Mouse (Mus musculus) MEL (cell line): ENCODE results near the gene Nkg7. TPM values are rescaled to one million over a fixed set of nuclear protein-coding genes. Genes with fewer than 3 reads are reported as not detected.

Experiments
- DNase-seq: peaks from one replicate; pipeline ENCODE4 v3.0.0; 2011; ENCODE audit warnings: low read depth, low spot score
- H3K27ac ChIP-seq: 2 replicates; pipeline ENCODE4 v1.5.1; 2012; ENCODE audit warnings: low read depth, mild to moderate bottlenecking, control low read depth, low read length, moderate library complexity; ENCODE audit not compliant: control insufficient read depth
- H3K27me3 ChIP-seq, 2 experiments: fragments of 150-350 bp in 1 of 2; sonication (generic) in 1 of 2; 2 replicates each; pipeline ENCODE4 v1.6.1; 2012; ENCODE audit warnings: low read length in 2 of 2, mild to moderate bottlenecking in 2 of 2, improper control_type of control experiment in 1 of 2, moderate library complexity in 1 of 2; ENCODE audit not compliant: insufficient read depth in 2 of 2, control insufficient read depth in 1 of 2
- H3K36me3 ChIP-seq, 2 experiments: 2 replicates each; pipeline ENCODE4 v1.6.1; 2012 to 2014; ENCODE audit warnings: low read length in 2 of 2, improper control_type of control experiment in 1 of 2, inconsistent platforms in 1 of 2, mild to moderate bottlenecking in 1 of 2; ENCODE audit not compliant: insufficient read depth in 2 of 2, control insufficient read depth in 1 of 2
- H3K4me1 ChIP-seq, 2 experiments: fragments of 150-350 bp in 1 of 2; sonication (generic) in 1 of 2; 2 replicates each; pipeline ENCODE4 v1.6.1; 2012; ENCODE audit warnings: low read length in 2 of 2, improper control_type of control experiment in 1 of 2, mild to moderate bottlenecking in 1 of 2; ENCODE audit not compliant: insufficient read depth in 2 of 2, control insufficient read depth in 1 of 2
- H3K4me3 ChIP-seq, 2 experiments: fragments of 150-350 bp in 1 of 2; sonication (generic) in 1 of 2; 2 replicates each; pipeline ENCODE4 v1.5.1; 2012; ENCODE audit warnings: low read depth in 2 of 2, low read length in 2 of 2, mild to moderate bottlenecking in 2 of 2, moderate library complexity in 2 of 2, control low read depth in 1 of 2, improper control_type of control experiment in 1 of 2; ENCODE audit not compliant: control insufficient read depth in 1 of 2, insufficient read depth in 1 of 2
- H3K79me2 ChIP-seq: 2 replicates; pipeline ENCODE4 v1.6.1; 2012; ENCODE audit warnings: mild to moderate bottlenecking, low read length, moderate library complexity; ENCODE audit not compliant: control insufficient read depth, poor library complexity, insufficient read depth
- H3K9ac ChIP-seq: 2 replicates; pipeline ENCODE4 v1.6.1; 2012; ENCODE audit warnings: low read depth, mild to moderate bottlenecking, control low read depth, low read length, moderate library complexity; ENCODE audit not compliant: control insufficient read depth, poor library complexity, severe bottlenecking
- H3K9me3 ChIP-seq: fragments of 150-350 bp; sonication (generic); replicated peaks from 2 replicates; pipeline ENCODE4 v1.6.1; 2012; ENCODE audit warnings: mild to moderate bottlenecking, low read length, improper control_type of control experiment, moderate library complexity; ENCODE audit not compliant: insufficient read depth
- BHLHE40 ChIP-seq: IDR thresholded peaks from 2 replicates; pipeline ENCODE4 v1.6.1; 2012; ENCODE audit warnings: low read depth, mild to moderate bottlenecking, inconsistent platforms, low read length, improper control_type of control experiment, borderline replicate concordance
- CHD1 ChIP-seq: IDR thresholded peaks from 2 replicates; pipeline ENCODE4 v1.6.1; 2012; ENCODE audit warnings: low read depth, mild to moderate bottlenecking, inconsistent platforms, low read length, improper control_type of control experiment
- CHD2 ChIP-seq: IDR thresholded peaks from 2 replicates; pipeline ENCODE4 v1.6.1; 2011; ENCODE audit warnings: low read length, improper control_type of control experiment
- CTCF ChIP-seq, 3 experiments: IDR thresholded peaks in 2 of 3; conservative IDR thresholded peaks in 1 of 3; 2 replicates each; pipeline ENCODE4 v1.5.1; 2011 to 2012; ENCODE audit warnings: low read length in 3 of 3, low read depth in 2 of 3, mild to moderate bottlenecking in 2 of 3, improper control_type of control experiment in 1 of 3, inconsistent platforms in 1 of 3, mixed read lengths in 1 of 3, moderate library complexity in 1 of 3; ENCODE audit not compliant: control insufficient read depth in 1 of 3, insufficient read depth in 1 of 3, poor library complexity in 1 of 3, severe bottlenecking in 1 of 3
- ELF1 ChIP-seq: IDR thresholded peaks from 2 replicates; pipeline ENCODE4 v1.6.1; 2014; ENCODE audit warnings: low read depth, mild to moderate bottlenecking, inconsistent platforms, low read length, improper control_type of control experiment, moderate library complexity
- EP300 ChIP-seq, 2 experiments: IDR thresholded peaks; 2 replicates each; pipeline ENCODE4 v1.6.1; 2011; ENCODE audit warnings: improper control_type of control experiment in 2 of 2, low read length in 2 of 2, low read depth in 1 of 2, mild to moderate bottlenecking in 1 of 2
- ETS1 ChIP-seq: IDR thresholded peaks from 2 replicates; pipeline ENCODE4 v1.6.1; 2012; ENCODE audit warnings: low read depth, mild to moderate bottlenecking, inconsistent platforms, low read length, improper control_type of control experiment, moderate library complexity
- GABPA ChIP-seq: IDR thresholded peaks from 2 replicates; pipeline ENCODE4 v1.6.1; 2012; ENCODE audit warnings: low read depth, mild to moderate bottlenecking, inconsistent platforms, low read length, improper control_type of control experiment, moderate library complexity
- HCFC1 ChIP-seq: IDR thresholded peaks from 2 replicates; pipeline ENCODE4 v1.6.1; 2012; ENCODE audit warnings: low read depth, mild to moderate bottlenecking, inconsistent platforms, low read length, improper control_type of control experiment, moderate library complexity
- JUND ChIP-seq: IDR thresholded peaks from 2 replicates; pipeline ENCODE4 v1.6.1; 2011; ENCODE audit warnings: low read depth, mild to moderate bottlenecking, improper control_type of control experiment, low read length
- KAT2A ChIP-seq: conservative IDR thresholded peaks from 2 replicates; pipeline ENCODE4 v1.6.1; 2012; ENCODE audit warnings: low read depth, low read length, improper control_type of control experiment, inconsistent platforms
- MAFK ChIP-seq: IDR thresholded peaks from 2 replicates; pipeline ENCODE4 v1.6.1; 2011; ENCODE audit warnings: low read depth, mild to moderate bottlenecking, low read length, improper control_type of control experiment, borderline replicate concordance
- MAX ChIP-seq: IDR thresholded peaks from 2 replicates; pipeline ENCODE4 v1.6.1; 2011; ENCODE audit warnings: low read length, improper control_type of control experiment
- MAZ ChIP-seq: IDR thresholded peaks from 2 replicates; pipeline ENCODE4 v1.6.1; 2012; ENCODE audit warnings: low read depth, mild to moderate bottlenecking, inconsistent platforms, low read length, improper control_type of control experiment
- MEF2A ChIP-seq: IDR thresholded peaks from 2 replicates; pipeline ENCODE4 v1.6.1; 2014; ENCODE audit warnings: low read depth, mild to moderate bottlenecking, inconsistent platforms, low read length, improper control_type of control experiment; ENCODE audit not compliant: poor library complexity, insufficient replicate concordance, severe bottlenecking; ENCODE audit errors: extremely low read depth
- MXI1 ChIP-seq: IDR thresholded peaks from 2 replicates; pipeline ENCODE4 v1.6.1; 2011; ENCODE audit warnings: mild to moderate bottlenecking, low read depth, low read length, improper control_type of control experiment
- MYB ChIP-seq: IDR thresholded peaks from 2 replicates; pipeline ENCODE4 v1.6.1; 2011; ENCODE audit warnings: mild to moderate bottlenecking, low read depth, low read length, improper control_type of control experiment
- MYC ChIP-seq: IDR thresholded peaks from 2 replicates; pipeline ENCODE4 v1.6.1; 2011; ENCODE audit warnings: low read depth, mild to moderate bottlenecking, low read length, improper control_type of control experiment, moderate library complexity
- POLR2A ChIP-seq, 2 experiments: IDR thresholded peaks; 2 replicates each; pipeline ENCODE4 v1.6.1; 2011 to 2012; ENCODE audit warnings: low read length in 2 of 2, mild to moderate bottlenecking in 2 of 2, control low read depth in 1 of 2, improper control_type of control experiment in 1 of 2, low read depth in 1 of 2, moderate library complexity in 1 of 2; ENCODE audit not compliant: control insufficient read depth in 1 of 2, insufficient read depth in 1 of 2, poor library complexity in 1 of 2
- POLR2AphosphoS2 ChIP-seq: IDR thresholded peaks from 2 replicates; pipeline ENCODE4 v1.6.1; 2011; ENCODE audit warnings: low read length, improper control_type of control experiment
- POLR2AphosphoS5 ChIP-seq: IDR thresholded peaks from 2 replicates; pipeline ENCODE4 v1.6.1; 2012; ENCODE audit warnings: low read depth, borderline replicate concordance, mild to moderate bottlenecking, inconsistent platforms, low read length, moderate library complexity, mixed read lengths
- RAD21 ChIP-seq: IDR thresholded peaks from 2 replicates; pipeline ENCODE4 v1.6.1; 2011; ENCODE audit warnings: mild to moderate bottlenecking, low read depth, low read length, improper control_type of control experiment
- RCOR1 ChIP-seq: IDR thresholded peaks from 2 replicates; pipeline ENCODE4 v1.6.1; 2012; ENCODE audit warnings: low read depth, mild to moderate bottlenecking, inconsistent platforms, low read length, improper control_type of control experiment
- SIN3A ChIP-seq: IDR thresholded peaks from 2 replicates; pipeline ENCODE4 v1.6.1; 2012; ENCODE audit warnings: low read length, improper control_type of control experiment, inconsistent platforms
- SMC3 ChIP-seq: IDR thresholded peaks from 2 replicates; pipeline ENCODE4 v1.6.1; 2011; ENCODE audit warnings: low read depth, low read length, improper control_type of control experiment
- TAL1 ChIP-seq: IDR thresholded peaks from 2 replicates; pipeline ENCODE4 v1.6.1; 2012; ENCODE audit warnings: mild to moderate bottlenecking, inconsistent platforms, low read length, moderate library complexity, mixed read lengths
- TBP ChIP-seq: IDR thresholded peaks from 2 replicates; pipeline ENCODE4 v1.8.0; 2011; ENCODE audit warnings: low read depth, low read length, improper control_type of control experiment
- TCF12 ChIP-seq: IDR thresholded peaks from 2 replicates; pipeline ENCODE4 v1.6.1; 2014; ENCODE audit warnings: low read depth, mild to moderate bottlenecking, inconsistent platforms, low read length, improper control_type of control experiment, moderate library complexity
- UBTF ChIP-seq: IDR thresholded peaks from 2 replicates; pipeline ENCODE4 v1.6.1; 2012; ENCODE audit warnings: low read depth, mild to moderate bottlenecking, inconsistent platforms, low read length, improper control_type of control experiment, moderate library complexity, borderline replicate concordance; ENCODE audit not compliant: insufficient read depth
- USF1 ChIP-seq: IDR thresholded peaks from 2 replicates; pipeline ENCODE4 v1.6.1; 2014; ENCODE audit warnings: low read depth, mild to moderate bottlenecking, inconsistent platforms, low read length, improper control_type of control experiment, moderate library complexity
- USF2 ChIP-seq, 2 experiments: IDR thresholded peaks; 2 replicates each; pipeline ENCODE4 v1.6.1; 2011 to 2012; ENCODE audit warnings: improper control_type of control experiment in 2 of 2, low read length in 2 of 2, borderline replicate concordance in 1 of 2, inconsistent platforms in 1 of 2, low read depth in 1 of 2, mild to moderate bottlenecking in 1 of 2; ENCODE audit not compliant: insufficient read depth in 1 of 2
- ZC3H11A ChIP-seq: IDR thresholded peaks from 2 replicates; pipeline ENCODE4 v1.6.1; 2012; ENCODE audit warnings: low read depth, mild to moderate bottlenecking, inconsistent platforms, low read length, improper control_type of control experiment
- ZKSCAN1 ChIP-seq: IDR thresholded peaks from 2 replicates; pipeline ENCODE4 v1.6.1; 2012; ENCODE audit warnings: low read depth, mild to moderate bottlenecking, inconsistent platforms, low read length, improper control_type of control experiment, moderate library complexity
- ZMIZ1 ChIP-seq: IDR thresholded peaks from 2 replicates; pipeline ENCODE4 v1.6.1; 2012; ENCODE audit warnings: low read depth, mild to moderate bottlenecking, inconsistent platforms, low read length, improper control_type of control experiment, moderate library complexity
- ZNF384 ChIP-seq: IDR thresholded peaks from 2 replicates; pipeline ENCODE4 v1.6.1; 2012; ENCODE audit warnings: low read depth, mild to moderate bottlenecking, inconsistent platforms, low read length, improper control_type of control experiment
- polyA plus RNA-seq, 2 experiments: library from polyadenylated mRNA; stranded (reverse) in 1 of 2; unstranded in 1 of 2; fragments of >175 nt in 1 of 2; fragments of >200 nt in 1 of 2; gene quantifications; 2 replicates each; pipeline versions ENCODE4 v1.2.1 to v1.2.4; 2012; ENCODE audit warnings: low replicate concordance in 2 of 2, low read depth in 1 of 2; ENCODE audit not compliant: insufficient read length in 2 of 2, insufficient read depth in 1 of 2, missing spikeins in 1 of 2
- total RNA-seq: library from RNA; depleted of rRNA; stranded (reverse); fragments of 300-350 nt; gene quantifications from 2 replicates; pipeline ENCODE4 v1.2.3, GENCODE M21; 2012

The Nkg7 gene
- total and polyA plus RNA-seq, 3 experiments, result not detected

DNA sequence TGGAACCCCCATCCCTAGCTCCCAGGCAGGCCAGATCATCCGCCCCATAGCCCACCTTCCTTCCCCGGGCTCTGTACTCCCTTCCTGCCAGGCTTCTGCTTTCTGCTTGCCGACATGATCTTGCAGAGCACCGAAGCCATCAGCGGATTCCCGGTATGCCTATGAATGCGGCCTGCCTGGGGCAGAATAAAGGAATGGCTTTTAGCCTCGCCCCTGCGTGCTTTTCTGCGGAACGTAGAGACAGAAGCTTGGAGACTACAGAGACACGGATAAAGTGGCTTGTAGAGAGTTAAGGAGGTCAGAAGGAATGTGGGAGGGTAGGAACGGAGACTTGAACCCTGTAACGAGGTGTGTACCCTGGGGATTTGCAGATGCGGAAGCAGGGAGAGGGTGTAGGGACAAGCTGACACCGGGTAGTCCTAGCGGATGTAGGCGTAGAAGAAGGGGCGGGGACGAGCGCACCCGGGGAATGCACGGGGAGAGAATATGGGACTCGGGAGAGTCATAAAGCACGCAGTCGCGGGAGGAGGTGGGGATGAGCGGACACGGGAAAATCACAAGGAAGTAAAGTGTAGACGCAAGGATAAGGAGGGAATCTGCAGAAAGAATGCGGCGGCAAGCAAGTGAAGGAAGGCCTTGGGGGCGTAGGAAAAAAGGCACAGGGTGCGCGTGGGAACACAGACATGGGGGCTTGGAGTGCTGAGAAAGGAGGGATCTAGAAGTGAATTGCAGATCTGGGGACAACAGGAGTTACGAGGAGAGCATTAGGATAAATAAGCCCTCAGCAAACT is 6.4 kb downstream of the Nkg7 start:
- peaks cover 0 to 18% of the 10 kb centered on the region in 2 experiments; a peak in 2 of 4 replicates for H3K36me3 ChIP-seq
- H3K4me3 ChIP-seq, result peak overlapping the region; percentile 61 to 70
- no peaks in the 10 kb centered on the region for H3K27me3 ChIP-seq
- H3K9ac ChIP-seq, result peak overlapping the region; percentile 82
- peaks cover 25% of the 10 kb centered on the region for H3K79me2 ChIP-seq
- no peaks in the 10 kb centered on the region for H3K9me3 ChIP-seq
- peaks cover 2 to 39% of the 10 kb centered on the region in 2 experiments; a peak in 2 of 4 replicates for H3K4me1 ChIP-seq
- H3K27ac ChIP-seq, result peak overlapping the region; percentile 73
- peak; percentile 90 for DNase-seq
- TF ChIP-seq MEF2A (no peak), KAT2A (no peak; the same call in 1 of the 2 replicates), JUND (no peak), MAFK (no peak), CHD1 (no peak), UBTF (no peak), RCOR1 (no peak), USF1 (no peak), ETS1 (peak; percentile 28; the same call in 1 of the 2 replicates), ELF1 (peak; percentile 89), ZNF384 (no peak), ZKSCAN1 (no peak), TBP (0 out of 2 replicates have a peak, but pooled peaks have one; percentile 62), MAZ (0 out of 2 replicates have a peak, but pooled peaks have one; percentile 7), BHLHE40 (no peak), SIN3A (peak; percentile 74), TCF12 (peak; percentile 72), HCFC1 (peak; percentile 59), TAL1 (no peak), MAX (peak; percentile 41; the same call in 1 of the 2 replicates), RAD21 (no peak), CTCF (IDR thresholded peaks at IDR 0.05 in 2 of 3, conservative IDR thresholded peaks at IDR 0.05 in 1 of 3; ENCODE audit: control insufficient read depth in 1 of 3, insufficient read depth in 1 of 3, low read depth in 2 of 3, low read length in 3 of 3, poor library complexity in 1 of 3, severe bottlenecking in 1 of 3) (no peak), ZC3H11A (no peak), POLR2AphosphoS2 (no peak; the same call in 1 of the 2 replicates), CHD2 (no peak), USF2 (IDR thresholded peaks at IDR 0.05; ENCODE audit: borderline replicate concordance in 1 of 2, insufficient read depth in 1 of 2, low read depth in 1 of 2, low read length in 2 of 2) (no peak), POLR2AphosphoS5 (peak; percentile 73; the same call in 1 of the 2 replicates), SMC3 (no peak), MYC (peak; percentile 11; the same call in 1 of the 2 replicates), MYB (no peak), EP300 (IDR thresholded peaks at IDR 0.05; ENCODE audit: low read depth in 1 of 2, low read length in 2 of 2) (no peak), ZMIZ1 (peak; percentile 85), GABPA (no peak), POLR2A (IDR thresholded peaks at IDR 0.05; ENCODE audit: control insufficient read depth in 1 of 2, insufficient read depth in 1 of 2, low read depth in 1 of 2, low read length in 2 of 2, poor library complexity in 1 of 2) (peak in 1 of 2 experiments; percentile 85; a peak in 3 of 4 replicates), MXI1 (0 out of 2 replicates have a peak, but pooled peaks have one; percentile 24)
